Mouse (Mus musculus) intestine, postnatal 0 days (tissue): ENCODE results near the gene Stim2. TPM values are rescaled to one million over a fixed set of nuclear protein-coding genes. Genes with fewer than 3 reads are reported as not detected.

Source experiments
- ATAC-seq: fragments of 200-750 bp; cut with Nextera tagmentation; 2 replicates; pipeline ENCODE4 v1.8.0; 2017; ENCODE audit warnings: mild to moderate bottlenecking, moderate TSS enrichment, moderate library complexity
- H3K27ac ChIP-seq: fragments of 300-500 bp; sonication (generic); 2 replicates; pipeline ENCODE4 v1.5.1; 2014; ENCODE audit warnings: mild to moderate bottlenecking, low read depth, low read length, moderate library complexity
- H3K27me3 ChIP-seq: fragments of 300-500 bp; sonication (generic); replicated peaks from 2 replicates; pipeline ENCODE4 v1.6.1; 2014; ENCODE audit warnings: low read length, mixed read lengths; ENCODE audit not compliant: control insufficient read depth, insufficient read depth
- H3K36me3 ChIP-seq: fragments of 300-500 bp; sonication (generic); 2 replicates; pipeline ENCODE4 v1.6.1; 2014; ENCODE audit warnings: mild to moderate bottlenecking, moderate library complexity; ENCODE audit not compliant: control insufficient read depth, insufficient read depth
- H3K4me1 ChIP-seq: fragments of 300-500 bp; sonication (generic); replicated peaks from 2 replicates; pipeline ENCODE4 v1.6.1; 2014; ENCODE audit warnings: antibody characterized with exemption, low read length, mixed read lengths; ENCODE audit not compliant: control insufficient read depth, insufficient read depth
- H3K4me2 ChIP-seq: fragments of 300-500 bp; sonication (generic); replicated peaks from 2 replicates; pipeline ENCODE4 v1.6.1; 2014; ENCODE audit warnings: low read depth, mild to moderate bottlenecking, moderate library complexity
- H3K4me3 ChIP-seq: fragments of 300-500 bp; sonication (generic); 2 replicates; pipeline ENCODE4 v1.5.1; 2014; ENCODE audit warnings: low read depth, low read length
- H3K9ac ChIP-seq: fragments of 300-500 bp; sonication (generic); 2 replicates; pipeline ENCODE4 v1.6.1; 2014; ENCODE audit warnings: mild to moderate bottlenecking, low read depth, low read length
- H3K9me3 ChIP-seq: fragments of 300-500 bp; sonication (generic); 2 replicates; pipeline ENCODE4 v1.6.1; 2016; ENCODE audit warnings: mixed run types; ENCODE audit not compliant: control insufficient read depth
- CTCF ChIP-seq: sonication (generic); IDR thresholded peaks from 2 replicates; pipeline ENCODE4 v1.5.1; 2016; ENCODE audit warnings: low read depth, mild to moderate bottlenecking, control low read depth, antibody characterized with exemption, moderate library complexity
- WGBS: fragments of 180-500 bp; shearing (Covaris S2); extraction: QIAGEN DNeasy Blood & Tissue Kit; methylation state at CpG from one replicate; pipeline ENCODE4 v1.1.7; 2014; 5-methylcytosine and 5-hydroxymethylcytosine counted together
- polyA plus RNA-seq: library from polyadenylated mRNA; unstranded; fragments of >200 nt; fragmentation: Nextera tagmentation; extraction: Ambion mirVana; gene quantifications from 2 replicates; pipeline ENCODE4 v1.2.1, GENCODE M21; 2015

Gene Stim2
- polyA plus RNA-seq, 1 experiment from 2014 or later, result 13.9 TPM

DNA sequence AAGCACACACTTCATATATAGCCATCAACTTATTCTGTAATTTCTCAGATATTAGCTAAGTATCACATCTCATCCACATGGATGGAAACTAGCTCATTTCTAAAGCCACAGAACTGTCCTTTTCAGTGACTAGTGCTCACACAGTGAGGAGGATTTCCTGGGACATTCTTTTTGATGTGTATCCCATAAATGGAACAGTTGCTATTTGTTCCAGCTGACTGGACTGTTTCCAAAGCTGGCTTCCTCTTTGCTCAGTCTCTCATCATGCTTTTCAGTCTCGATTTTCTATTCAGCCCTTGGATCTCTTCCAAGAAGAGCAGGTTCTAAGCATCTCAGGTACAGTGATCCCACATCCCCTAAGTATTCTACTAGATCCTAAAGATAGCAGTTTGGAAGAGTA lies 75.0 kb downstream of the Stim2 start:
- no peak overlapping the region for H3K9ac ChIP-seq
- WGBS, result 30% methylated on average over 1 of the region's 1 CpGs
- H3K36me3 ChIP-seq, result no peaks in the 10 kb centered on the region
- no peak overlapping the region for H3K4me3 ChIP-seq
- no peak overlapping the region for H3K4me2 ChIP-seq
- TF ChIP-seq CTCF, result no peak
- no peak overlapping the region for H3K27ac ChIP-seq
- H3K27me3 ChIP-seq, result no peaks in the 10 kb centered on the region
- H3K4me1 ChIP-seq, result no peaks in the 10 kb centered on the region
- no peak for ATAC-seq
- H3K9me3 ChIP-seq, result no peaks in the 10 kb centered on the region

DNA sequence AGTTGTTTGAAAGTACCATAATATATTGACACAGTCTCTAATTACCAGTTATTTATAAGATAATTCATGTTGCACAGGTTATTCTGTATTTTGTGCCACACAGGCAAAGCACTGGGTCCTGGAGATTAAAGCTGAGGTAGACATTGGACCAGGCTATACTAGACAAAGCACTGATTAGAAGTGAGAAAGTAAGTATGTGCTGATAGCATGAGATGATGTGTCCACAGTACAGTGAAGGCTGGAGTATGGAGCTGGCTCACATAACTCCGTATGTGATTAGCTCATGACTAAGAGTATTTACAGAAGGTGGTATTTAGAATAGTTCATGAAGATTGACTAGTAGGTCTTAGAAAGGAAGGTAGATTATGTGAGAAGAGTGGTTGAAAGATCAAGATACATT lies 81.7 kb downstream of the Stim2 start:
- WGBS, result 63% methylated on average over 1 of the region's 1 CpGs
- Histone ChIP-seq H3K36me3 (no peaks in the 10 kb centered on the region), H3K9ac (no peak overlapping the region), H3K4me1 (no peaks in the 10 kb centered on the region), H3K9me3 (no peaks in the 10 kb centered on the region), H3K27me3 (no peaks in the 10 kb centered on the region), H3K27ac (no peak overlapping the region), H3K4me3 (no peak overlapping the region), H3K4me2 (no peak overlapping the region)
- ATAC-seq, result peak; percentile 61; the same call in 1 of the 2 replicates
- TF ChIP-seq CTCF, result no peak

DNA sequence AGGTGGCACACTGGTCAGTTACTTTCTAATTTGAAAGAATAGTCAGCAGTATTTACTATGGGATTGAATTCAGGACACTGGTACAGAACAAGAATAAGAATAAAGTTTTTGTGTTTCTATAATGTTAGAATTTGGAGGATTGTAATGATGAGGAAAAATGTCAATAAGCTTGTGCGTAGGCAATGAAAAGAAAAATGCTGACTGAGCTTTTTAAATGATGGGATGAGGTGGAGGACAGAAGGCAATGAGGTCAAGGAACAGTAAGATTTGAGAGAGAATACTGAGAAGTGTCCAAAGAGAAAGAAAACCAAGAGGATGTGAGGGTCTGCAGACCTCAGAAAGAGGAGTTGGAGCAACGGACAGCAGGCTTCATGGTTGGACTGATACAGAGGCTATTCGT lies 89.6 kb downstream of the Stim2 start:
- TF ChIP-seq CTCF, result no peak
- no peak overlapping the region for H3K9ac ChIP-seq
- no peaks in the 10 kb centered on the region for H3K36me3 ChIP-seq
- no peaks in the 10 kb centered on the region for H3K4me1 ChIP-seq
- H3K4me3 ChIP-seq, result no peak overlapping the region
- no peaks in the 10 kb centered on the region for H3K9me3 ChIP-seq
- H3K27ac ChIP-seq, result no peak overlapping the region
- H3K27me3 ChIP-seq, result no peaks in the 10 kb centered on the region
- no peak overlapping the region for H3K4me2 ChIP-seq
- WGBS, result 88% methylated on average over 3 of the region's 3 CpGs
- no peak for ATAC-seq

DNA sequence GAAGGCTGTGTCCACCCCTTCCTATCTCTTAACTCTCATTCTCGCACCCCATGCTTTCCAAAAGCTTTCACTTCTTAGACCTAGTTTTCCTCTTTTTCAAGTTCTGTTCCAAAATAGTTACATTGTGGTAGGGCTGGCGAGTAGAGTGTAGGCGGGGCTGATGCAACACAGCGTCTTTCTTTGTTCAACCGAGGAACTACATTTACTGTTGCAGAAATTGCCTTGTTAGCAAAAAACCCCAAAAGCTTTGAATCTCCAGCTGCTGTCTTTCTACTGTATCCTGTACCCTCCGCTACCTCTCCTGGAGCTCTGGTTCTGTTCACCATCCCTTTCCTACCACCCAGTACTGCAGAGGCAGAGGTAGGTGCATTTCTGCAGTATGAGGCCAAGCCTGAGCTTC lies 99.9 kb downstream of the Stim2 start:
- no peaks in the 10 kb centered on the region for H3K27me3 ChIP-seq
- no peak overlapping the region for H3K4me3 ChIP-seq
- WGBS, result 84% methylated on average over 6 of the region's 6 CpGs
- no peak overlapping the region for H3K4me2 ChIP-seq
- no peak overlapping the region for H3K27ac ChIP-seq
- no peak overlapping the region for H3K9ac ChIP-seq
- no peak for ATAC-seq
- H3K9me3 ChIP-seq, result no peaks in the 10 kb centered on the region
- H3K4me1 ChIP-seq, result no peaks in the 10 kb centered on the region
- no peaks in the 10 kb centered on the region for H3K36me3 ChIP-seq
- no peak for TF ChIP-seq CTCF

DNA sequence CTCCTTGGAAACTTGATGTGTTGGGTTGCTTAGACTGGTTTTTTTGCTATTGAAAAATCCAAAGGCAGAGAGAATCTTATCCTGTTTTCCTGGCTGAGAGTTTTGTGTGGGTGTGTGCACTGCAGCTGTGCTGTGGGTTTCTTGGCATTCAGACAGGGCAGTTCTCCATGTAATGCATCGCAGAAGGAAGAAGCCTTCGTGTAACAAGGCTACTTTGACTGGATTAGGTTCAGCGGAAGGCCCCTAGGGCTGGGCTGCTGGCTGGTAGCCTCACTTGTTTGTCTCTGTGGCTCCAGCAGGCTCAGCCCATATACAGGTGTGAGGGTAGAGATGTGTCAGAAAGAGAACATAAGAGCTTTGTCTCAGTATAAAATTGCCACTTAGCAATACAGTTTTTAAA lies 102.6 kb downstream of the Stim2 start:
- H3K27me3 ChIP-seq, result no peaks in the 10 kb centered on the region
- no peaks in the 10 kb centered on the region for H3K4me1 ChIP-seq
- no peak overlapping the region for H3K9ac ChIP-seq
- WGBS, result 60% methylated on average over 3 of the region's 3 CpGs
- no peaks in the 10 kb centered on the region for H3K9me3 ChIP-seq
- 0 out of 2 replicates have a peak, but pooled peaks cover 3% of the 10 kb centered on the region for H3K36me3 ChIP-seq
- no peak overlapping the region for H3K27ac ChIP-seq
- ATAC-seq, result no peak
- TF ChIP-seq CTCF, result no peak
- no peak overlapping the region for H3K4me2 ChIP-seq
- no peak overlapping the region for H3K4me3 ChIP-seq

DNA sequence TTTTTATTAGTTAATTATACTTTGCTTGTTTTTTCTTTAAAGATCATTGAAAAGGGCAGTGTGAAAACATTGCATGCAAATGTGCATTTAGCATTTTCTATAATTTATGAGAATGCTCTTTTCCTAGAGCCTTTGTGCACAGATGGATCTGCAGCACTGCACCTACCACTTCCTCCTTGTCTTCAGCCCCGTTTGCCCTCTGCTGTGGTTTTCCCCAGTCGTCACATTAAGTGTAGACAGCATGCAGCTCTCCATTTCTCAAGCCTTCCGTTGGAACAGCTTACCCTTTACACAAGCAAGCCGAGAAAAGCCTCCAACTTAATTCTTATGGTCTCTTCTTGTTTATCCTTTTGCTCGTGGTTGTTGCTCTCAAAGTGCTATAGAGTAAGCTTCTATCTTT lies 103.0 kb downstream of the Stim2 start:
- 0 out of 2 replicates have a peak, but pooled peaks cover 3% of the 10 kb centered on the region for H3K36me3 ChIP-seq
- ATAC-seq, result no peak
- no peak for TF ChIP-seq CTCF
- 52% methylated on average over 5 of the region's 5 CpGs for WGBS
- H3K4me1 ChIP-seq, result no peaks in the 10 kb centered on the region
- H3K9ac ChIP-seq, result no peak overlapping the region
- no peaks in the 10 kb centered on the region for H3K27me3 ChIP-seq
- no peak overlapping the region for H3K4me3 ChIP-seq
- no peak overlapping the region for H3K27ac ChIP-seq
- H3K9me3 ChIP-seq, result no peaks in the 10 kb centered on the region
- H3K4me2 ChIP-seq, result no peak overlapping the region

DNA sequence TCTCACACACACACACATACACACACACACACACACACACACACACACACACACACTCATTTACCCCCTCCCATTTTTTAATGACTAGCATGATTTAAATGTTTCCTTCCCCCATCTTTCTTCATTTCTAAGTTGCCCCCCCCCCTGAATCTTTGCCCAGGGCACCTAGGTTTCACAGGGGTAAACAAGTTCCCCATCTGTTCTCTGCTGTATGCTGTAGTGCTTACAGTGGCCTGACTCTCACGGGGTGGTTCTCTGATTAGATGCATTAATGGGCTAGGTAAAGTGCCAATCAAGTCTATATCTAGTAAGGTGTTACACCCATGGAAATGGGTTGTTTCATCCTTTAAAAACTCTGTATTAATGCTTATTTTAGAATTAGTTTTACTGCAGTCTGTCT lies 103.7 kb downstream of the Stim2 start:
- no peak for TF ChIP-seq CTCF
- Histone ChIP-seq H3K27me3 (no peaks in the 10 kb centered on the region), H3K4me2 (no peak overlapping the region), H3K9ac (no peak overlapping the region), H3K36me3 (0 out of 2 replicates have a peak, but pooled peaks cover 3% of the 10 kb centered on the region), H3K9me3 (no peaks in the 10 kb centered on the region), H3K27ac (no peak overlapping the region), H3K4me3 (no peak overlapping the region), H3K4me1 (no peaks in the 10 kb centered on the region)
- no peak for ATAC-seq
- WGBS, result 74% methylated on average over 1 of the region's 1 CpGs
